Mouse (Mus musculus) liver, embryonic 11.5 days (tissue): ENCODE results near the gene Gm20532. TPM values are rescaled to one million over a fixed set of nuclear protein-coding genes. Genes with fewer than 3 reads are reported as not detected.

Experiments
- ATAC-seq: fragments of 200-750 bp; cut with Nextera tagmentation; replicated peaks from 2 replicates; pipeline ENCODE4 v1.8.0; 2017; ENCODE audit warnings: moderate number of reproducible peaks, mild to moderate bottlenecking, moderate TSS enrichment, moderate library complexity; ENCODE audit not compliant: low FRiP score
- DNase-seq: peaks from one replicate; pipeline ENCODE4 v3.0.0-alpha.2; 2017; ENCODE audit warnings: low spot score
- H3K27ac ChIP-seq: fragments of 300-500 bp; sonication (generic); 2 replicates; pipeline ENCODE4 v1.5.1; 2014; ENCODE audit warnings: mild to moderate bottlenecking, low read depth, low read length, control low read depth
- H3K27me3 ChIP-seq: fragments of 300-500 bp; sonication (generic); replicated peaks from 2 replicates; pipeline ENCODE4 v1.6.1; 2014; ENCODE audit warnings: low read length, mixed read lengths; ENCODE audit not compliant: control insufficient read depth, insufficient read depth
- H3K36me3 ChIP-seq: fragments of 300-500 bp; sonication (generic); 2 replicates; pipeline ENCODE4 v1.6.1; 2014; ENCODE audit warnings: mild to moderate bottlenecking, low read length, moderate library complexity, mixed read lengths; ENCODE audit not compliant: control insufficient read depth, insufficient read depth
- H3K4me1 ChIP-seq: fragments of 300-500 bp; sonication (generic); replicated peaks from 2 replicates; pipeline ENCODE4 v1.6.1; 2014; ENCODE audit warnings: low read length, mixed read lengths; ENCODE audit not compliant: control insufficient read depth, insufficient read depth
- H3K4me2 ChIP-seq: fragments of 300-500 bp; sonication (generic); 2 replicates; pipeline ENCODE4 v1.6.1; 2014; ENCODE audit warnings: mild to moderate bottlenecking, control low read depth, moderate library complexity
- H3K4me3 ChIP-seq: fragments of 300-500 bp; sonication (generic); 2 replicates; pipeline ENCODE4 v1.5.1; 2014; ENCODE audit warnings: low read depth, low read length, control low read depth
- H3K9ac ChIP-seq: fragments of 300-500 bp; sonication (generic); 2 replicates; pipeline ENCODE4 v1.6.1; 2014; ENCODE audit warnings: low read depth, low read length, control low read depth
- H3K9me3 ChIP-seq: fragments of 300-500 bp; sonication (generic); 2 replicates; pipeline ENCODE4 v1.6.1; 2016; ENCODE audit warnings: low read length, inconsistent platforms, mixed read lengths; ENCODE audit not compliant: control insufficient read depth
- WGBS: fragments of 180-500 bp; shearing (Covaris S2); extraction: QIAGEN DNeasy Blood & Tissue Kit; methylation state at CpG from one replicate; pipeline ENCODE4 v1.1.7; 2014; 5-methylcytosine and 5-hydroxymethylcytosine counted together
- polyA plus RNA-seq: library from polyadenylated mRNA; unstranded; fragments of >200 nt; fragmentation: Nextera tagmentation; extraction: Ambion mirVana; gene quantifications from 2 replicates; pipeline ENCODE4 v1.2.1, GENCODE M21; 2014

Gm20532 gene
- polyA plus RNA-seq, 1 experiment from 2014 or later, result not detected

GRCm38 (mm10) chr2:26610526-26610925 lies 24.1 kb downstream of the Gm20532 start:
- H3K9me3 ChIP-seq, result no peaks in the 10 kb centered on the region
- ATAC-seq (no peak), DNase-seq (no peak)
- 0 out of 2 replicates have a peak, but pooled peaks cover 3% of the 10 kb centered on the region for H3K27me3 ChIP-seq
- H3K4me3 ChIP-seq, result no peak overlapping the region
- H3K27ac ChIP-seq, result no peak overlapping the region
- H3K4me2 ChIP-seq, result no peak overlapping the region
- H3K36me3 ChIP-seq, result no peaks in the 10 kb centered on the region
- WGBS, result 85% methylated on average over 3 of the region's 3 CpGs
- no peak overlapping the region for H3K9ac ChIP-seq
- H3K4me1 ChIP-seq, result peaks cover 2% of the 10 kb centered on the region; the same call in 1 of the 2 replicates

- H3K4me1 ChIP-seq, result peaks cover 2% of the 10 kb centered on the region; the same call in 1 of the 2 replicates
- ATAC-seq, result no peak
Observed at GRCm38 (mm10) chr2:26611054-26611453, 24.6 kb downstream of the Gm20532 start.

GRCm38 (mm10) chr2:26611896-26612295 lies 25.5 kb downstream of the Gm20532 start:
- H3K36me3 ChIP-seq, result no peaks in the 10 kb centered on the region
- H3K9me3 ChIP-seq, result no peaks in the 10 kb centered on the region
- no peak overlapping the region for H3K9ac ChIP-seq
- no peak overlapping the region for H3K27ac ChIP-seq
- H3K27me3 ChIP-seq, result 0 out of 2 replicates have a peak, but pooled peaks cover 3% of the 10 kb centered on the region
- H3K4me3 ChIP-seq, result no peak overlapping the region
- H3K4me1 ChIP-seq, result no peaks in the 10 kb centered on the region
- no peak overlapping the region for H3K4me2 ChIP-seq
- ATAC-seq, result no peak
- DNase-seq, result no peak

More at GRCm38 (mm10) chr2:26611054-26611453, 24.6 kb downstream of the Gm20532 start:
- H3K36me3 ChIP-seq, result no peaks in the 10 kb centered on the region
- H3K9me3 ChIP-seq, result no peaks in the 10 kb centered on the region
- H3K4me3 ChIP-seq, result no peak overlapping the region
- H3K27ac ChIP-seq, result no peak overlapping the region
- H3K9ac ChIP-seq, result no peak overlapping the region
- no peak for DNase-seq
- H3K27me3 ChIP-seq, result 0 out of 2 replicates have a peak, but pooled peaks cover 3% of the 10 kb centered on the region
- no peak overlapping the region for H3K4me2 ChIP-seq

GRCm38 (mm10) chr2:26614903-26615302 lies 28.5 kb downstream of the Gm20532 start:
- H3K36me3 ChIP-seq, result no peaks in the 10 kb centered on the region
- no peaks in the 10 kb centered on the region for H3K4me1 ChIP-seq
- H3K4me3 ChIP-seq, result no peak overlapping the region
- no peak overlapping the region for H3K4me2 ChIP-seq
- H3K9ac ChIP-seq, result no peak overlapping the region
- H3K27ac ChIP-seq, result no peak overlapping the region
- H3K9me3 ChIP-seq, result no peaks in the 10 kb centered on the region
- DNase-seq, result no peak
- no peaks in the 10 kb centered on the region for H3K27me3 ChIP-seq
- WGBS, result 73% methylated on average over 5 of the region's 5 CpGs
- ATAC-seq, result no peak

- Histone ChIP-seq H3K9ac (no peak overlapping the region), H3K27ac (no peak overlapping the region), H3K27me3 (no peaks in the 10 kb centered on the region), H3K9me3 (no peaks in the 10 kb centered on the region), H3K4me1 (no peaks in the 10 kb centered on the region), H3K36me3 (no peaks in the 10 kb centered on the region), H3K4me2 (no peak overlapping the region), H3K4me3 (no peak overlapping the region)
- ATAC-seq (no peak), DNase-seq (no peak)
- WGBS, result 79% methylated on average over 4 of the region's 4 CpGs
Observed at GRCm38 (mm10) chr2:26615459-26616124, 29.2 kb downstream of the Gm20532 start.

- H3K4me3 ChIP-seq, result no peak overlapping the region
- H3K9ac ChIP-seq, result no peak overlapping the region
- no peak overlapping the region for H3K4me2 ChIP-seq
- no peaks in the 10 kb centered on the region for H3K9me3 ChIP-seq
- WGBS, result 75% methylated on average over 6 of the region's 6 CpGs
- H3K27ac ChIP-seq, result no peak overlapping the region
- H3K4me1 ChIP-seq, result no peaks in the 10 kb centered on the region
- DNase-seq (no peak), ATAC-seq (no peak)
- no peaks in the 10 kb centered on the region for H3K27me3 ChIP-seq
- no peaks in the 10 kb centered on the region for H3K36me3 ChIP-seq
Observed at GRCm38 (mm10) chr2:26617331-26617730, 30.9 kb downstream of the Gm20532 start.

GRCm38 (mm10) chr2:26617928-26618327 lies 31.5 kb downstream of the Gm20532 start:
- DNase-seq, result no peak

GRCm38 (mm10) chr2:26621246-26621645 lies 34.8 kb downstream of the Gm20532 start:
- no peaks in the 10 kb centered on the region for H3K27me3 ChIP-seq
- ATAC-seq (no peak), DNase-seq (no peak)
- no peak overlapping the region for H3K4me3 ChIP-seq
- no peaks in the 10 kb centered on the region for H3K4me1 ChIP-seq
- H3K36me3 ChIP-seq, result no peaks in the 10 kb centered on the region
- no peak overlapping the region for H3K9ac ChIP-seq
- H3K4me2 ChIP-seq, result no peak overlapping the region
- H3K9me3 ChIP-seq, result no peaks in the 10 kb centered on the region
- H3K27ac ChIP-seq, result no peak overlapping the region
- 55% methylated on average over 2 of the region's 2 CpGs for WGBS

More at GRCm38 (mm10) chr2:26617928-26618327, 31.5 kb downstream of the Gm20532 start:
- H3K4me2 ChIP-seq, result no peak overlapping the region
- no peak overlapping the region for H3K27ac ChIP-seq
- no peaks in the 10 kb centered on the region for H3K36me3 ChIP-seq
- no peaks in the 10 kb centered on the region for H3K27me3 ChIP-seq
- no peak overlapping the region for H3K9ac ChIP-seq
- ATAC-seq, result no peak
- 63% methylated on average over 7 of the region's 7 CpGs for WGBS
- H3K9me3 ChIP-seq, result no peaks in the 10 kb centered on the region
- H3K4me3 ChIP-seq, result no peak overlapping the region
- no peaks in the 10 kb centered on the region for H3K4me1 ChIP-seq

- Histone ChIP-seq H3K9ac (no peak overlapping the region), H3K4me2 (no peak overlapping the region), H3K4me1 (0 out of 2 replicates have a peak, but pooled peaks cover 2% of the 10 kb centered on the region), H3K4me3 (no peak overlapping the region), H3K27me3 (no peaks in the 10 kb centered on the region), H3K9me3 (no peaks in the 10 kb centered on the region), H3K27ac (no peak overlapping the region), H3K36me3 (no peaks in the 10 kb centered on the region)
- ATAC-seq (no peak), DNase-seq (no peak)
- 48% methylated on average over 5 of the region's 5 CpGs for WGBS
Observed at GRCm38 (mm10) chr2:26622984-26623383, 36.5 kb downstream of the Gm20532 start.
